Mouse (Mus musculus) MN1 (cell line): ENCODE data around the gene Tnik.
A peak's percentile ranks its signal among the peaks of the same experiment; 100 is the strongest.

Source experiments
- DNase-seq: peaks from one replicate; pipeline ENCODE4 v3.0.0-alpha.2; 2016; ENCODE audit warnings: low spot score

The Tnik gene

DNA sequence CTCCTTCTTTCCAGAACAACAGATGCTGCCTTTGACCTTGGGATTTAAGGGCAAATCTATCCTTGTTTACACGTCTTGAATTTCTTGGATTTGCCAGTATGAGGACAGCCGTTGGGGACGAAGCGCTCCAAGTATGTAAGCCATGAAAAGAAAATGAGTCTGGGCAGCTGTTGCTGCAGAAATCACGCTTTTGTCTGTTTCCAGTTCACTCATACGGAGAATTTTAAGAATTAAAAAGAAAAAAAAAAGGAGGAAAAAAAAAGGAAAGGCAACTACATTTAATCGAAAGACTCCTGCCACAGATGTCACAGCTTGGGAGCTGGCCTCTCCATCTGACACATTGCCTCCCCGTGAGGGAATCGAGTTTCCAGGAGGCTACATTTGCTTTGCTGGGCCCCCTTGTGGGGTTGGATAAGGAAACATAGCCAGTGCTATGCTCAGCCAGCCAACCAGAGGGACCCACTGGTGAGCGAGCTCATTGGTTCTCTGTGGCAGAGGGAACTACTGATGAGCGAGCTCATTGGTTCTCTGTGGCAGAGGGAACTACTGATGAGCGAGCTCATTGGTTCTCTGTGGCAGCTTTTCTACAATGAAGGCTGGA, 145.9 kb downstream of the Tnik start:
- peak; percentile 30 for DNase-seq

DNA sequence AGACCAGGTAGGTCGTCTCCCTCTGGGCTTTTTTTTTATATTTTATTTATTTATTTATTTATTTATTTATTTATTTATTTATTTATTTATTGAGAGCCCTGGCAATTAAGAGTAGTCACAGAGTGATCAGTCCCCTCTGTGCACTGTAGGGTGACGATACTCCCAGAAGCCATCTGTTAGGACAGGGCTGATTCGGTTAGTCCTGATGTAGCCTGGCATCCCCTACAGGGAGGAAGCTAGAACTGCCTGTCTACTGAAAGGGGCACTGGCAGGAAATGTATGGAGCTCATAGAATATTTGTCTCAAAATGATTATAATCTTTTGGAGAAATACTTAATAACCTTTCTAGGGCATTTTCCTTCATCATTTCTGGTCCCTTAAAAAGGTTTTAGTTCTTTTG, 147.3 kb downstream of the Tnik start:
- no peak for DNase-seq

DNA sequence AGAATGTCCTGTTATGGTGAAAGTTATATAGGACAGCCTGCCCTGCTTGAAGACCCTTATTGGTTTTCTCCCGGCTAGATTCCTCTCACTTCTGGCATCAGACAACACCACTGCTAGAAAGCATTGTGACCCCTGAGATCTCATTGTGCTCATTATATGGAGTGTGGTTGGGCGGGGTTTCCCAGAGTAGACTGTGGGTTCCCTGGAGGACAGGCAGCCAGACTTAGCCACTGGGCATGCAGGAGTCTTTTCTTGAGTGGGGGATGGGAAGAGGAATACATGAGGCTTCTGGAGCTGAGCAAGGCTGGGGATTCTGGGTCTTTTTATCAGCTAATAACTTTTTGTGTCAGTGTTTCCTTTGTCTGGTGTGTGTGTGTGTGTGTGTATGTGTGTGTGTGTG, 153.0 kb downstream of the Tnik start:
- peak; percentile 71 for DNase-seq

DNA sequence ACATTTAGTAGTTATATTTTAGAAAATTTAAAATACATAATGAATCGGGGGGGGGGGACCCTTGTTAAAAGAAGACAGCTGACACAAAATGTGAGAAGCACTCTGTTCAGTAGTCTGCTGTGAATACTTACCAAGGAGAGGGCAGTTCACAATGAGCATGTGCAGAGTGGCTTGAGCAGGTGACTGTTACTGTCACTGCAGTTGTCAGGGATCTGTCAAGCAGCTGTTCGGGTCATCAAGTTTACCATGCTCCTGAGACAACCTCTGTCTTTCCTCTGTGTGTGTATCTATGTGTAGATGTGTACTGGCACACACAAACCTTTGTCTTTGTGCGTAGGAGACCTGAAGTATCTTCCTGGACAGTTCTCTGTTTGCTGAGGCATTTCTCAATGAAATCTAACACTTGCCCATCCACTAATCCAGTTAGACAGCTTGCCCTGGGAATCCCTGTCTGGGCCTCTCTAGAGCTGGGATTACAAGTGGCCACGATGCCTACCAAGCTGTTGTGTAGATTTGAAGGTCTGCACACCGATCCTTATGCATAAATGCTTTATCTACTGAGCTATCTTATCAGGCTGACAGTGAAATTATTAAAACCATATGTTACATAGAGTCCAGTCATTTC, 154.2 kb downstream of the Tnik start:
- no peak for DNase-seq

DNA sequence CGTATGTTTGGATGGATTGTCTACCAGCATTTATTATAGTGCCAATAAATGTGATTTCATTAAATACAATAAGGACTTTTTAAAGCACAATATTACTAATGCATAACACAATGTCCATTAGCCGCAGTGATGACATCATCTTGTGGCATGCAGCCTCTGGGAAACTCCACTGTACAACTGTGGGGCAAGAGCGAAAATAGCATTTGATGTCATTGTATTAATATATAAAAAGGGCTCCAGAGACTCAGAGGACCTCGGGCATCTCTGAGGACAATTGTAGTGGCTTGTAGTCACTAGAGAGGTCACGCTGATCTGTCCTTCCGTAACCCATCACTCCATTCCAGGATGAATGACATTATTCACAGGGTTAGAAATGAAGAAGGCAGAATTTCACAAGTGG, 157.2 kb downstream of the Tnik start:
- no peak for DNase-seq

DNA sequence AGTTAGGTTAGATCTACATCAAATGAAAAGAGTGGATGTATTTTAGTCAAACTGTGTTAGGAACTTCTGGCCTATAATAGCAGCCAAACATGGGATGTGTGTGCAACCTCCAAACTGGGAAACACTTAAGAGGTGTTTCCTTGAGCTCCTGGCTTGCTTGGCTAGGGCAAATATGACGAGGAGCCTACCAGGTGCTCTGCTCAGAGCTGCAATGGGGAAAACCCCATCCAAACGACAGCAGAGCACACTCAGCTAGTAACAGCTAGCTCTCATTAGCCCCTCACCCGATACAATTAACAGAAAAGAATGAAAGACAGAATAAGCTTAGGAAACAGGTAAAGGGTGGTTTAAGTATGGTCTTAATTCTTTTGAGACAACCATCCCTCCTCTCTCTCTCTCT, 157.7 kb downstream of the Tnik start:
- no peak for DNase-seq

DNA sequence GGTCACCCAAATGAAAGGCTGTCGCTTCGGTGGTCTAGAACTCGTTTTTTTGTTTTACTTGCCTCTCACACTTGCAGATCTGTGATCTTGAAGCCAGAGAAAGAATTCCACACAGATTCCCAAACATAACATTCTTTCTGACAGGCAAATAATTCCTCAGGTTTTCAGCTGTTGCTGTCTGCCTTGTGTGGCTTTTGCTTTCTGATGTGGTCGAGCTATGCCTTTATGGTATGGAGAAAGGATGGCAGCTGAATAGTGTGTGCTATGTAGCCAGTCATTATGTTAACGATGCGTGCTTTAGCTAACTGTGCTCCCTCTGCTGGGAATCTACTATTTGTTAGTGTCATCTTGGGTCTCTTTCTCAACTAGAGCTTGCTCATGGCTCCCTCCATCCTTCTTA, 158.8 kb downstream of the Tnik start:
- DNase-seq = no peak

DNA sequence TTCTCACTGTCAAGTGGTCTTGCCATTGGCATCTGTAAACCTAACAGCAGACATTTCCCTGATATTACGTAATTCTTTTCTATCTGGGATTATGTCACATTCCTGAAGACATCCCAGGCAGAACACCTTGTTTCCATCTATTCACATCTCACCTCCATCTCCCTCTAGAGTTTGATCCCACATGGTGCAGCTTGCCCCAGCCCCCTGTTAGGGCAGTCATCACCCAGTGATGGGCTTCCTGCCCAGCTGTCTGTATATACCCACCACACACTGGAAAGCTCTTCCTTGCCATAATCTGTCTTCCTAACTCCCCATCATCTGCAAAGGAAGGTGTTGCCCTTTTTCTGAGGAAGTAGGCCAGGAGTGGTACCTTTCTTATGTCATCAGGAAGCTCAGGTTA, 159.2 kb downstream of the Tnik start:
- no peak for DNase-seq

DNA sequence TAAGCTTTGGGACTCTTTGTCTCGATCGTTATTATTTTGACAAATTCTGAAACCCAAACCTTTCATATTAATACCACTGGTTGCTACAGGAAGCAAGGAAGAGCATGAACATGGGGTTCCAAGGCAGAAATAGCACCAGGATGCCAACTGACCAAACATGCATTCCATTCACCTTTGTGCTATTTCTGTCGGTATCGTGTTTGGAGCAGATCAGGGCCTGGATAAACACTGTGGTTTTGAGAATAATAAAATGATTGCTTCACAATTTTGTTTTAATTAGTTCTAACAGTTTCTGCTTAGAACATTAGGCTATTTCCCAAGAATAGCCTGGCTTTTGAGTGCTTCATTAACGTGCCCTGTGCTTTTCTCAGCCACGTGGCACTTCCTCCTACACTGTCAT, 162.9 kb downstream of the Tnik start:
- no peak for DNase-seq

DNA sequence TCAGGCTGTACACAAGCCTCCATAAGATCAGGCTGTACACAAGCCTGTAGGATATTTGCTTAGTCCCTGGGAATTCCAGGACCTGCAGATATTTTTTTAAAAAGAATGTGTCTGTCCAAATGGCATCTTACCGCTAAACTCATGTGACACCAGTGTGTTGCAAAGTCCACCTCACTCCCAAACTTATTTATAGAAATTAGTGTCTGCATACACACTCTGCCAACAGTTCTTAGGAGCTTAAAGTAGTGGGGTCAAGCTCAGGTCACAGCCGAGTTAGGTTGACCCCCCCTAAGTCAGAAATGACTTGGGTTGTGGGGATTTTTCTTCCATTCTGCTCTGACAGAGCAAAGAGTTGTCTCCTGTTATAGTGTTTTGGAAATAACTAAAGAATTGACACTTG, 168.4 kb downstream of the Tnik start:
- DNase-seq = no peak

DNA sequence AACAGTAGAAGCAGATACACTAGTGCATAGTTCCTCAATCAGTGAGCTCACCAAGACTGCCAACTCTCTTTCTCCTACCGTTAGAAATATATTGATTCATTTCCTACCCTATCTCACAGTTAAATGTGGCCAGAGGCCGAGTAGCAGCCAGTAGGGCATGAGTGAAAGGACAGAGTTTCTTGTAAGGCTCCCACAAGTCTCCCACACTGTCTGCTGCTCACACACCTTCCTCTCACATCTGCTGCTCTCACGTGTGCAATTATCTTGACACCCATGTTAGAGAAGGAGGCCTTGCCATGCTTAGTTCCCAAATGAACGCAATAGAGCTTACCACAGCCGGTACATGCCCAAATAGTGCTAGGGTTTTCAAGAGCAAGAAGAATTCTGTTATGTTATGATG, 169.3 kb downstream of the Tnik start:
- no peak for DNase-seq

DNA sequence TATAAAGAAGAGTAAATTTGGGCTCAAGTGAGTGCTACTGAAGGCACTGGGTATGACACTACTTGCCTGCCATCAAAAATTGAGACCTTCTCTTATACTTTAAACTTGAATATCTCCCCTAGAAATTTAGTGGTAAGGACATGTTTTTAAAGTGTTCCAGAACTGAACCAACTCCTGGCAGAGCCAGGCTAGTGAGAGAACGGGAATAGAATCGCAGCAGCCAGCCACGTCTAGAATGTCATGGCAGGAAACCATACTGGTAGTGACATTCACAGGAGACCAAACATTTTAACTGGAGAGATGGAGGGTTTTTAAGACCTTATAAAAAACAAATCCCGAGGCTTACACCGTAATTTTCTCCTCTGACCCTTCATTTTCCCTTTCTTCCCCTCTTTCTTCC, 172.5 kb downstream of the Tnik start:
- no peak for DNase-seq

DNA sequence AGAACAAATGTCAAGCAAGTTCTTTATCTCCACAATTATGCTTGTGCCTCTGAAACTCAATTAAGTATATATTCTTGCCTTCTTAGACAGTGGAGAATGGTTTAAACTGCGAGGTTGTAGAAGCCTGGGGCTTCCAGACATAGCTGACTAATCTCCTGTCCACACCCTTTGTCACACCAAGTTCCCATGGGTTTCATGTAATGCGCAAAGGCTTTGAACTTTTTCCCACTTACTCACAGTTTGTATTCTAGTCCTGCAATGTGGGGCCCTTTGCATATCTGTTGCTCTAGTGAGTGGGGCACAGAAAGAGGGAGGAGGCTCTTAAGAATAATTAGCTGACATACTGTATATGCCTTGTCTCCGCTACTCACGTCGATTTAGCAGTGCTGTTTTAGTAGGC, 174.4 kb downstream of the Tnik start:
- peak; percentile 49 for DNase-seq

DNA sequence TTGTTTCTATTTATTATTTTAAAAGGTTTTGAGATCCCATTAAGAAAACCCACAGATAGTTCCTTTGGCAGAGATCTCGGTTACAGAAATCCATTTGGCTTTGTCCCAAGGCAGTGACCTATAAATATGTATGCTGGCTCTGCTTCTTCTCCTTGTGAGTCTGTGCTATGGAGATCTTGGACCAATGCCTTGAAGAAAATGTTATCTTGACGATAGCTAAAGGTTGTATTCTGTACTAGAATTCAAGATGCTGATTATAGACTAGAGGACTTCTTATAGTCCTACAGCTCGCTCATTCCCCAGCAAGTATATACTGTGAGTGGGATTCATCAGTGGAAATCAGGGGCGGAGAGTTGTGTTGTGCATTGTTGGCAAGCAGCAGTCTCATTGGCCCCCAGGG, 178.5 kb downstream of the Tnik start:
- peak; percentile 23 for DNase-seq

DNA sequence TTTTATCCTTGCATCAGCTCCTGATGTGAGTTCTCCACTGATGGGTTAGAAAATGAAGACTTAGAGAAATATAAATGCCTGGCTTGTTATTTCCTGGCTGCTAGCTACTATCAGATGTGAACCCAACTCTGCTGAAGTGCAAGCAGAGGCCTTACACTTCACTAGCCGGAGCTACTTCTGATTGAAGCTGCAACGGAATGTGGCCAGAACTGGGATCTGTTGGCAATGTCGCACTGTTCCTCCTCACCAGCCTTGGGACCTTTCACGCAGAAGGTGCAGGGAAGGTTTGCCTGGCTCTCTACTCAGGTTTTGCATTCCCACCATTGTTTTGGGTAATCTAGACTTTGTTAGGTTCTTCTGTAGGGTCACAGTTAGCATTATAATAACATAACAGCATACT, 179.1 kb downstream of the Tnik start:
- DNase-seq = no peak

DNA sequence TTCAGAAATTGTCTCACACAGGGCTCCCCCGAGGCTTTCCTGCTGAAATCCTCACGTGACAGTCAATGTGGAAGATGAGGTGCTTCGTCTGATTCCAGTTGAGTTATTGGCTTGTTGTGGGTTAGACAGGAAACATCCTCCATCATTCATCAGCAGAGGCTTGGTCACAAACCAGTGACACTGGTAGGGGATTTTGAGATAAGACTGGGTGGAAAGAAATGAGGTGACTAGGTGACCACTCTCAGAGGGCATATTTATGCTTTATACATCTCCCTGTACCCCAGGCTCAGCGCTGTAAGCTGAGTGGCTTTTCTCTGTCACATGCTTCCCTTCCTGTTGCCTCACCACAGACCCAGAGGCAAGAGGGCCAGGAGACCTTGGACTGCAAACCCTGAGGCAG, 184.9 kb downstream of the Tnik start:
- DNase-seq = no peak

DNA sequence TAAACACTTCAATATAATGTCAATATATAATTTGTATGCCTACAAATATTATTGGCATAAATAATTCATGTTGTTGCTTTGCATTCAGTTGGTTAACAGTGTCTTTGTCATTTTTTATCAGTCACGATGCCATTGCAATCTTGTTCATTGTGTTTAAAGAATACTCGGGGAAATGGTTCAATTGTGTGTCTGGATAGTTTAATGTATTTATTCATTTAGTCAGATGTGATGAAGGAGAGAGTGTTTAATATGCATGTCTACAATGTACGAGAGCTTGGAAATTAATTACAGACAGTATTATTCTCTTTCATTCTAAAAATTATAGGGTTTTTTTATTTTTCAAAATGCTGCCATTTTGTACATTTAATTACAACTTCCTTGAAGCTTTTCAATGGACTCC, 190.4 kb downstream of the Tnik start:
- DNase-seq = no peak

DNA sequence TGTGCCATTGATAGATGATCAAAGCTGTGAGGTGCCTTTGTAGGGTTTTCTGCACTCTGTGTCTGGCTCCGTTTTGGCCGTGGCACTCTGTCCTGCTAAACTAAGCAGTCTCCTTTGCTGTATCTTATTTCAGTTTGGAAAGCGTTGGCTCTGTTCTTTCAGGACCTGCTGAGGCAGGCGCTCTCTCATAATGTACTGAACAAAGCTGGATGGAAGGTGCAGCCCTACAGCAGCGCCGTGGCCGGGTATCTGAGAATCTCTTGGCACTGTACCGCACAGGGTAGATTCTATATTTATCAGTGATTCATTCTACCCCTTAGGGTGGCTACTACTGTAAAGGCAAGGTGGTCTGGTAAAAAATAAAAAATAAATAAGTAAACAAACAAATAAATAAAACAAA, 193.8 kb downstream of the Tnik start:
- DNase-seq = no peak

DNA sequence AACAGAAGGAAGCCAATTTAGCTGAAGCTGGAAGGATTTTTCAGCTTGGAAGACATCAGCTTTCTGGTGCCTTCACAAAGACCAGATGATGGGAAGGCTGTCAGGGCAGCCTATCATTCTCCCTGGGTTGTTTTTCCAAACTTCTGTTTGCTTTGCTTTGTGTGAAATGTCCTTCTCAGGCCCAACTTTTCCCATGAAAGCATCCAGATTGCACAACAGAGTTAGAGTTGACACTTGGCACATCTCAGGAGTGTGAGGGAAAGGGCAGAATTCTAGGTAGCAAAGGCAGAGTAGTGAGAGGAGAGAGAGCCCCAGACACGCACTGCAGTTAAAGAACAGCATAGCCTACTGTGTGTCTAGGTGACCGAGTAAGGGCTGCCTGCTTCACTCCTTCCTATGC, 194.5 kb downstream of the Tnik start:
- DNase-seq = no peak

DNA sequence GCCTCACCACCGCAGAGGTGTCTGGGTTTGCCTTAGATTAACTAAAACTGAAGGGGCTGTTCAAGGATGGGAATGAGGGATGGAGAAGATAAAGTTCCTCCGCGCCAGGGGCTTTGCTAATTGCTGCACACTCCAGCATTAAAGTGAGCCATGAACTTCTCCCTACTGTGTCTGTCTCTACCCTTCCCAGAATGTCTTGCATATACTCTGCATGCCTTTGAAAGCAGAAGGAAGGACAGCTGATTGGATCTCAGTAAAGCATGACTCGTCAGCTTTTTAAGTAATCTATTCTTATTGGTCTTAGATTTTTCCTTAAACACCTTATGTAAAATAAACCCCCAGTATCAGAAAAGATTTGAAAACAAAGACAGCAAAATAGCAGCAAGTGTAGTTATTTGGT, 203.7 kb downstream of the Tnik start:
- DNase-seq = no peak

DNA sequence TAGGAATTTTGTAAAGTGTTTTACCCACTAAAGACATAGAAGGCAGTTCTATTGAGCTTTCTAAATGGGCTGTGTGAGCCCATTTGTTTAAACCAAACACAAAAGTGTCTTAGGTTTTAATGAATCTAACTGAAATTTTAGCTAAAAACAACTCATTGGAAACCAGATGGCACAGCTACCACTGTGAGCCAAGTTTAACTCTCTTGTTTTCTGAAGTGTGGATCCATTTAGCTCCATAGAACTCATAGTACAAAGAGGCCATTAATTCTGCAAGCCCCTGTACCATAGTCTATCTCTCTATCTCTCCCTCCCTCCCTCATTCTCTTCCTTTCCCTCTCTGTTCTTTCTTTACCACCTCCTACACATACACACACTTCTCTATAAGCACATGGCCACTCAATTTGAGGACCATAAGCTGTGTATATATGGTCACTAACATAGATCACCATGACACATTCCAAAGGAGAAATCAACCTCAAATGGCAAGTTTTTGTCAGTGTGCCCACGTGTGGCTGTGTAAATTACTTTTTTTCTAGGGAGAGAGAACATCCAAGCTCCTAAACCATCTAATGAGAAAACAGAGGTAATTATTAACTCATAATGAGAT, 204.2 kb downstream of the Tnik start:
- DNase-seq = no peak

DNA sequence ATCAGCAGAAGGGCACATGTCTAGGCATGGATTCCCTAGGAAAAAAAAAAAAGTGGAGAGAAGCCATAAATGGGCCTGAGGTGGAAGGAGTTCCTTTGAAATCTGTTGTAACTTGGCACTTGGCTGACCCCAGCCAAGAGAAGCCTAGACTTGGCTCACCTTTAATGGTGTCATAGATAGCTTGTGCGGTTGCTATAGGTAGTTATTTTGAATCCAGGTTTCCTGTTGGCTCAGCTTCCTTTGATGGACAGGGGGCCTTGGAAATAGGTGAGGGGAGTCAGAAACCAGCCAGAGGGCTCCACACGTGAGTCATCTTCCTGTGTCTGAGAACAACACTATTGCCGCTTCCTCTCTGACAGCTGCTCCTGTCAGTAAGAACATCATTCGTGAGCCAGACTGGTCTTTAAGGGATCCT, 204.9 kb downstream of the Tnik start:
- DNase-seq = no peak

DNA sequence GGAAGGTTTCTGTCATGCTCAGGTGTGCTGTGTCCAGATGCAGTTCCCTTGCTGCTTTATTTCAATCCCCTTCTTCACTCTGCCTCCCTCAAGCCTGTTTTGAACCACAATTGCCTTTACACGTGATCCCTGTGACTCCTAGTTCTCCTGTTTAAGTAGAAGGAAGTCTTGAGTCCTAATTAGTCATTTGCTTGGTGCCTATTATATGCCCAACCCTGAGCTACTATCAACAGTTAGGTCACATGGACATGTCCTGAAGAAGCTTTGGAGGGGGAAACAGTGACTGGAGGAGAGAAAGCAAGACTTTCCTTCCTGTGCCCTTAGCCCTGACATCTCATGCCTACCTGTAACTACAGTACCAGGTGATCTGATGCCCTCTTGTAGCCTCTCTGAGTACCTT, 210.4 kb downstream of the Tnik start:
- no peak for DNase-seq

DNA sequence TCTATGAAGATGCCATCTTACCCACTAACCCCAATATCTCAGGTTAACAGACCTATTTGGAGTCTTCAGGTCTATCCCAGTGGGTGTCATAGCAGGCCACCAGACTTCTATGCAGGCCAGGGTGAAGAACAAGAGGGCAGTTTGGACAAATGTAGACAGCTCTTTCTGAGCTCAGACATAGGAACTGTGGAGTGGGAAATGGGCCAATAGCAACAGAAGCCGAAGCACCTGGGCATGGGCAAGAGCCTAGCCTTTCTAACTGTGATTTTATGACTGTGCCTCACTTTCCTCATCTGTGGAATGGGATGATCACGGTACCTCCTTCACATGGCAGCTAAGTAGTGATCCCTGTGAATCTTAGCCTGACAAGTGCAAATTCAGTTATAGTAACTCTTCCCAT, 214.4 kb downstream of the Tnik start:
- no peak for DNase-seq
